Comparison of ENCODE assay signal across 28 mouse cellular contexts in genomic region chr3:158049508-158049907, GRCm38 (mm10). TPM values are rescaled to one million over a fixed set of nuclear protein-coding genes. Genes with fewer than 3 reads are reported as not detected.
DNase-seq lines count a peak whose midpoint lies in the region; ATAC-seq and TF ChIP-seq lines count a peak whose summit lies in the region.
"Had no signal": no experiment of that assay in that cellular context is flagged by ENCODE, and none has a peak within 500 bp of the region (broad histone marks: within the 10 kb centered on the region; RNA-seq: fewer than 3 reads in every experiment).

No protein-coding gene starts in this region.

- no peak for DNase-seq in forebrain, postnatal 0 days
- no peak for DNase-seq in layer of hippocampus, adult 2 months (ENCODE audit: low spot score in 2 of 2)
- DNase-seq in layer of hippocampus, postnatal 14 days (ENCODE audit: low spot score in 2 of 2) = no peak
- peak; percentile 36 for DNase-seq in retina, postnatal 1 day
- DNase-seq in retina, embryonic 14.5 days (ENCODE audit: low spot score) = no peak
- DNase-seq in right cerebral cortex, postnatal 25 days = no peak
- DNase-seq: adrenal gland, adult 2 months; adrenal gland, postnatal 14 days; cerebellum, adult 11-12 months; cerebellum, adult 8-10 months; cerebellum, postnatal 10 days; cerebellum, postnatal 36 days; embryo, embryonic 11 days; gastrocnemius, postnatal 25 days; heart, adult 2 months; heart, postnatal 14 days had no signal

- H3K27me3 ChIP-seq in forebrain, postnatal 0 days (ENCODE audit: insufficient read depth, low read length) = no peaks in the 10 kb centered on the region
- no peaks in the 10 kb centered on the region for H3K27me3 ChIP-seq in forebrain, embryonic 16.5 days (replicated peaks; ENCODE audit: control insufficient read depth, insufficient read depth, low read length)
- H3K27me3 ChIP-seq: embryonic facial prominence, embryonic 13.5 days; forebrain, embryonic 13.5 days; heart, embryonic 13.5 days; hindbrain, embryonic 12.5 days; hindbrain, embryonic 15.5 days had no signal

- peaks cover 7% of the 10 kb centered on the region for H3K36me3 ChIP-seq in forebrain, postnatal 0 days (ENCODE audit: insufficient read depth)
- peaks cover 4% of the 10 kb centered on the region; the same call in 1 of the 2 replicates for H3K36me3 ChIP-seq in forebrain, embryonic 16.5 days (ENCODE audit: control insufficient read depth, insufficient read depth)

- no peak overlapping the region for H3K9ac ChIP-seq in forebrain, postnatal 0 days
- no peak overlapping the region for H3K9ac ChIP-seq in forebrain, embryonic 16.5 days (replicated peaks; ENCODE audit: low read depth, low read length)
- H3K9ac ChIP-seq: embryonic facial prominence, embryonic 13.5 days; forebrain, embryonic 13.5 days; heart, embryonic 13.5 days; hindbrain, embryonic 12.5 days; hindbrain, embryonic 15.5 days had no signal

- WGBS in forebrain, postnatal 0 days = 67% methylated on average over 2 of the region's 2 CpGs
- WGBS in forebrain, embryonic 16.5 days = 73% methylated on average over 2 of the region's 2 CpGs

- no peak overlapping the region for H3K4me3 ChIP-seq in forebrain, postnatal 0 days (ENCODE audit: low read depth, low read length)
- H3K4me3 ChIP-seq in forebrain, embryonic 16.5 days (replicated peaks; ENCODE audit: low read length) = no peak overlapping the region
- no peak overlapping the region for H3K4me3 ChIP-seq in layer of hippocampus, adult 2 months
- H3K4me3 ChIP-seq: embryonic facial prominence, embryonic 10.5 days; embryonic facial prominence, embryonic 13.5 days; erythroblast, embryonic 14.5 days; forebrain, embryonic 10.5 days; forebrain, embryonic 13.5 days; heart, adult 2 months; heart, embryonic 10.5 days; heart, embryonic 13.5 days; hindbrain, embryonic 12.5 days; hindbrain, embryonic 15.5 days had no signal

- H3K4me2 ChIP-seq in forebrain, postnatal 0 days (ENCODE audit: low read depth) = no peak overlapping the region
- no peak overlapping the region for H3K4me2 ChIP-seq in forebrain, embryonic 16.5 days (ENCODE audit: low read length)
- H3K4me2 ChIP-seq: embryonic facial prominence, embryonic 13.5 days; forebrain, embryonic 13.5 days; heart, embryonic 13.5 days; hindbrain, embryonic 12.5 days; hindbrain, embryonic 15.5 days had no signal

- no peak for ATAC-seq in forebrain, postnatal 0 days
- no peak for ATAC-seq in forebrain, embryonic 16.5 days
- ATAC-seq: forebrain, embryonic 13.5 days; inflammation-experienced regulatory T-cells, adult 6 months had no signal

- H3K9me3 ChIP-seq in forebrain, postnatal 0 days (ENCODE audit: low read length) = no peaks in the 10 kb centered on the region
- no peaks in the 10 kb centered on the region for H3K9me3 ChIP-seq in forebrain, embryonic 16.5 days (ENCODE audit: control insufficient read depth, low read length)
- H3K9me3 ChIP-seq: embryonic facial prominence, embryonic 10.5 days; embryonic facial prominence, embryonic 13.5 days; forebrain, embryonic 10.5 days; forebrain, embryonic 13.5 days; G1E; heart, embryonic 10.5 days; heart, embryonic 13.5 days; hindbrain, embryonic 12.5 days; hindbrain, embryonic 15.5 days had no signal

- peak; percentile 31; the same call in 1 of the 2 replicates for TF ChIP-seq CTCF in forebrain, postnatal 0 days (IDR thresholded peaks at IDR 0.05; ENCODE audit: low read depth)
- TF ChIP-seq CTCF in layer of hippocampus, adult 2 months (conservative IDR thresholded peaks at IDR 0.05) = peak; percentile 60

- H3K27ac ChIP-seq in forebrain, postnatal 0 days (ENCODE audit: low read depth, low read length) = no peak overlapping the region
- no peak overlapping the region for H3K27ac ChIP-seq in forebrain, embryonic 16.5 days (ENCODE audit: low read length)
- H3K27ac ChIP-seq in layer of hippocampus, adult 2 months = no peak overlapping the region
- H3K27ac ChIP-seq: embryonic facial prominence, embryonic 10.5 days; embryonic facial prominence, embryonic 13.5 days; forebrain, embryonic 10.5 days; forebrain, embryonic 13.5 days; heart, adult 2 months; heart, embryonic 10.5 days; heart, embryonic 13.5 days; hindbrain, embryonic 12.5 days; hindbrain, embryonic 15.5 days had no signal

- no peaks in the 10 kb centered on the region for H3K4me1 ChIP-seq in forebrain, postnatal 0 days (ENCODE audit: insufficient read depth)
- no peaks in the 10 kb centered on the region for H3K4me1 ChIP-seq in forebrain, embryonic 16.5 days (replicated peaks; ENCODE audit: control insufficient read depth, insufficient read depth, low read length)
- H3K4me1 ChIP-seq: embryonic facial prominence, embryonic 10.5 days; embryonic facial prominence, embryonic 13.5 days; forebrain, embryonic 10.5 days; forebrain, embryonic 13.5 days; heart, embryonic 10.5 days; heart, embryonic 13.5 days; hindbrain, embryonic 12.5 days; hindbrain, embryonic 15.5 days had no signal

RNA-seq across cellular contexts. Expression of gene Lrrc40, which starts 13.0 kb away (rescaled TPM):
- 53.9 and 65.5 TPM in 2 replicates for total RNA-seq in forebrain, postnatal 0 days (2014; rRNA removed)
- polyA plus RNA-seq in forebrain, postnatal 0 days (2015; fragmentation: Nextera tagmentation; extraction: Ambion mirVana) = 52.1 and 63.9 TPM in 2 replicates
- 56.8 and 70.4 TPM in 2 replicates for polyA plus RNA-seq in forebrain, embryonic 16.5 days (2015; fragmentation: Nextera tagmentation; extraction: Ambion mirVana)
- 10 to 100 TPM; 28.1 to 30.1 TPM for total RNA-seq in layer of hippocampus, adult 2 months (2021)
- total RNA-seq in layer of hippocampus, postnatal 14 days (2021) = 10 to 100 TPM; 26.2 to 29.1 TPM

RNA-seq across cellular contexts. Expression of gene Srsf11, which starts 13.1 kb away (rescaled TPM):
- 164 and 181 TPM in 2 replicates for total RNA-seq in forebrain, postnatal 0 days (2014; rRNA removed)
- polyA plus RNA-seq in forebrain, postnatal 0 days (2015; fragmentation: Nextera tagmentation; extraction: Ambion mirVana) = 153 and 172 TPM in 2 replicates
- polyA plus RNA-seq in forebrain, embryonic 16.5 days (2015; fragmentation: Nextera tagmentation; extraction: Ambion mirVana) = 277 and 288 TPM in 2 replicates
- 100 to 1,000 TPM; 194 to 207 TPM for total RNA-seq in layer of hippocampus, adult 2 months (2021)
- 100 to 1,000 TPM; 157 to 191 TPM for total RNA-seq in layer of hippocampus, postnatal 14 days (2021)
